Mouse (Mus musculus) frontal cortex, postnatal 36 days (tissue): ENCODE results near the gene Hal.

Experiments used
- DNase-seq, 2 experiments: peaks; one replicate each; pipeline ENCODE4 v3.0.0; 2022; ENCODE audit warnings: low spot score in 2 of 2

Gene Hal

GRCm38 (mm10) chr10:93567841-93568566, 79.4 kb downstream of the Hal start:
- no peak for DNase-seq

- no peak for DNase-seq
Observed at GRCm38 (mm10) chr10:93568671-93569070, 80.1 kb downstream of the Hal start.
